Mouse (Mus musculus): ENCODE results near the gene Ppp1r13b. TPM values are rescaled to one million over a fixed set of nuclear protein-coding genes. Genes with fewer than 3 reads are reported as not detected.

Gene Ppp1r13b
- polyA plus RNA-seq, 1 experiment from 2014 or later = 13.6 TPM

DNA sequence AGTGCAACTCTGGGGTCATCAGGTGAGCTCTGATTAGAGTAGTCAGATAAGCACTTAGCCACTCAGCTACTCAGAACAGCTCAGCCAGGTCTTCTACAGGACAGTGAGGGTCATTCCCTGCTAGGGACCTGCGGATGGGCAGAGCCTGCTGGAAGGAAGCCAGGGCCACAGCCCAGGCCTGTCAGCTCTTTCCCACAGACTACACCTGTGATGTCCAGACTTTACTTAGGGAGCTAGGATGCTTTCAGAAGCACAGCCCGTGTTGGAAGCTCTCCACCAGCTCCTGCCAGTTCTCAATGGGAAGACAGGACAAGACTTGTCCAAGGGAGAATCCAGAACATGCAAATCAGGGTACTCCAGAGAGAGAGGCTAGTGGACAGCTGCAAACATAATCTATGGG, 26.1 kb upstream of the Ppp1r13b start:
- Histone ChIP-seq H3K4me3 (ENCODE audit: low read depth, low read length) (no peak overlapping the region), H3K9ac (ENCODE audit: low read depth, low read length) (no peak overlapping the region), H3K27ac (ENCODE audit: low read depth, low read length) (peak overlapping the region; percentile 21; the same call in 1 of the 2 replicates), H3K27me3 (replicated peaks; ENCODE audit: control insufficient read depth, insufficient read depth, low read length) (no peaks in the 10 kb centered on the region), H3K4me2 (replicated peaks; ENCODE audit: low read depth) (peak overlapping the region; percentile 48), H3K36me3 (ENCODE audit: control insufficient read depth, insufficient read depth) (no peaks in the 10 kb centered on the region), H3K4me1 (replicated peaks; ENCODE audit: control insufficient read depth, insufficient read depth, low read length) (peaks cover 25% of the 10 kb centered on the region), H3K9me3 (ENCODE audit: control insufficient read depth) (no peaks in the 10 kb centered on the region)
- no peak for ATAC-seq
- WGBS = 59% methylated on average over 2 of the region's 2 CpGs
- no peak for TF ChIP-seq CTCF (IDR thresholded peaks at IDR 0.05; ENCODE audit: low read depth)

- Histone ChIP-seq H3K9me3 (ENCODE audit: control insufficient read depth) (no peaks in the 10 kb centered on the region), H3K4me2 (replicated peaks; ENCODE audit: low read depth) (peak overlapping the region; percentile 48), H3K4me3 (ENCODE audit: low read depth, low read length) (no peak overlapping the region), H3K9ac (ENCODE audit: low read depth, low read length) (no peak overlapping the region), H3K27ac (ENCODE audit: low read depth, low read length) (peak overlapping the region; percentile 46; the same call in 1 of the 2 replicates), H3K36me3 (ENCODE audit: control insufficient read depth, insufficient read depth) (no peaks in the 10 kb centered on the region), H3K4me1 (replicated peaks; ENCODE audit: control insufficient read depth, insufficient read depth, low read length) (peaks cover 25% of the 10 kb centered on the region), H3K27me3 (replicated peaks; ENCODE audit: control insufficient read depth, insufficient read depth, low read length) (no peaks in the 10 kb centered on the region)
- peak; percentile 52 for ATAC-seq
- TF ChIP-seq CTCF (IDR thresholded peaks at IDR 0.05; ENCODE audit: low read depth) = peak; percentile 33
- 41% methylated on average over 11 of the region's 11 CpGs for WGBS
These were observed 25.3 kb upstream of the Ppp1r13b start for GRCm38 (mm10) chr12:111933032-111933704.

DNA sequence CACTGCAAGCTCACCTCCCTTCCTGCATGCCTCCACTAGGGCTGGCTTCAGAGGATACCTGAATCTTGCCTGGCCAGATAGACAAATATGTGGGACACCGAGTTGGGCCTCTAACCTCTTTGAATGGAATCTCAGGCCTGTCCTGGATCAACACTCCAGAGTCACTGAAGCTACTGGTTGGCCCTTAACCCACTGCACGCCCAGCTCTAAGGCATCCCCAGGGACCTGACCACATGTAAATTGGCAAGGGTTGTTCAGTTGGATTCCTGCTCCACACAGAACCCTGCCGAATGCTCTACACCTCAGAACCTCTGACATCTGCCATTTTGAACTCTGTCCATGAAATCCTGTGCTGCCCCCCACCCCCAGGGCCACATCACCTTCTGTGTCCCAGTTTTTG, 24.6 kb upstream of the Ppp1r13b start:
- whole genome bisulfite sequencing = 71% methylated on average over 3 of the region's 3 CpGs
- Histone ChIP-seq H3K9me3 (ENCODE audit: control insufficient read depth) (no peaks in the 10 kb centered on the region), H3K27me3 (replicated peaks; ENCODE audit: control insufficient read depth, insufficient read depth, low read length) (no peaks in the 10 kb centered on the region), H3K36me3 (ENCODE audit: control insufficient read depth, insufficient read depth) (no peaks in the 10 kb centered on the region), H3K4me3 (ENCODE audit: low read depth, low read length) (no peak overlapping the region), H3K4me2 (replicated peaks; ENCODE audit: low read depth) (no peak overlapping the region), H3K9ac (ENCODE audit: low read depth, low read length) (no peak overlapping the region), H3K27ac (ENCODE audit: low read depth, low read length) (no peak overlapping the region), H3K4me1 (replicated peaks; ENCODE audit: control insufficient read depth, insufficient read depth, low read length) (peaks cover 25% of the 10 kb centered on the region)
- no peak for ATAC-seq
- no peak for TF ChIP-seq CTCF (IDR thresholded peaks at IDR 0.05; ENCODE audit: low read depth)

DNA sequence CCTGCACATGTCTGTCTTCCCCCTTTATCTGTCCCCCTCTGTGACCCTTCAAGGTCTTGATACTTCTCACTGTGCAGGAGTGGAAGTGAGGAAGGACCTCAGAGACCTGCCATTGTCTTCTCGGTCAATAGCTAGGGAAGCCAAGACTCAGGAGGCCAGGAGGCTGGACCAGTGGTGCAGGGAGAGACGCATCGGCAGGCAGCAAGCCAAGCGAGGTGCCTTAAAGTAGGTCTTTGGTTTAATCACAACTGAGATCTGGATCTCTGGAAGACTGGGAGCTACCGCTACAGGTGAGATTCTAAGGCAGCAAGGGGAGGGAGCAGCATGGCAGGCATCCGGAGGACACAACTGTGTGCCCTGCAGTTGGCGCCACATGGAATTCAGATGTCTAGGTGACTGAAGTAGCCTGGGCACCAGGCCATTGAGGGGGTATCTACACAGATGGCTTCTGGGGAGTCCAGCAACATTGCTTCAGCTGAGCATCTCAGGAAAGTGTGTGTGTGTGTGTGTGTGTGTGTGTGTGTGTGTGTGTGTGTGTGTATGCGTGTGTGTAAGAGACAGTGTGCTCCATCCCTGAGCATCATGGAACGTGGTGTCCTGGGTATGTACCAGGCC, 23.6 kb upstream of the Ppp1r13b start:
- no peak overlapping the region for H3K9ac ChIP-seq (ENCODE audit: low read depth, low read length)
- H3K27me3 ChIP-seq (replicated peaks; ENCODE audit: control insufficient read depth, insufficient read depth, low read length) = no peaks in the 10 kb centered on the region
- no peak for ATAC-seq
- H3K27ac ChIP-seq (ENCODE audit: low read depth, low read length) = no peak overlapping the region
- TF ChIP-seq CTCF (IDR thresholded peaks at IDR 0.05; ENCODE audit: low read depth) = no peak
- H3K36me3 ChIP-seq (ENCODE audit: control insufficient read depth, insufficient read depth) = no peaks in the 10 kb centered on the region
- peaks cover 19% of the 10 kb centered on the region for H3K4me1 ChIP-seq (replicated peaks; ENCODE audit: control insufficient read depth, insufficient read depth, low read length)
- H3K9me3 ChIP-seq (ENCODE audit: control insufficient read depth) = no peaks in the 10 kb centered on the region
- H3K4me3 ChIP-seq (ENCODE audit: low read depth, low read length) = no peak overlapping the region
- WGBS = 86% methylated on average over 9 of the region's 9 CpGs
- no peak overlapping the region for H3K4me2 ChIP-seq (replicated peaks; ENCODE audit: low read depth)

- Histone ChIP-seq H3K4me2 (replicated peaks; ENCODE audit: low read depth) (no peak overlapping the region), H3K9me3 (ENCODE audit: control insufficient read depth) (no peaks in the 10 kb centered on the region), H3K27me3 (replicated peaks; ENCODE audit: control insufficient read depth, insufficient read depth, low read length) (no peaks in the 10 kb centered on the region), H3K4me1 (replicated peaks; ENCODE audit: control insufficient read depth, insufficient read depth, low read length) (peaks cover 9% of the 10 kb centered on the region; the same call in 1 of the 2 replicates), H3K9ac (ENCODE audit: low read depth, low read length) (no peak overlapping the region), H3K27ac (ENCODE audit: low read depth, low read length) (no peak overlapping the region), H3K4me3 (ENCODE audit: low read depth, low read length) (no peak overlapping the region), H3K36me3 (ENCODE audit: control insufficient read depth, insufficient read depth) (no peaks in the 10 kb centered on the region)
- ATAC-seq = no peak
- 79% methylated on average over 18 of the region's 18 CpGs for WGBS
- no peak for TF ChIP-seq CTCF (IDR thresholded peaks at IDR 0.05; ENCODE audit: low read depth)
These were observed 20.6 kb upstream of the Ppp1r13b start for GRCm38 (mm10) chr12:111928411-111928966.

- ATAC-seq = peak; percentile 32; the same call in 1 of the 2 replicates
- no peak overlapping the region for H3K27ac ChIP-seq (ENCODE audit: low read depth, low read length)
- TF ChIP-seq CTCF (IDR thresholded peaks at IDR 0.05; ENCODE audit: low read depth) = no peak
- H3K4me2 ChIP-seq (replicated peaks; ENCODE audit: low read depth) = no peak overlapping the region
- H3K9ac ChIP-seq (ENCODE audit: low read depth, low read length) = no peak overlapping the region
- no peaks in the 10 kb centered on the region for H3K9me3 ChIP-seq (ENCODE audit: control insufficient read depth)
- H3K27me3 ChIP-seq (replicated peaks; ENCODE audit: control insufficient read depth, insufficient read depth, low read length) = no peaks in the 10 kb centered on the region
- H3K4me1 ChIP-seq (replicated peaks; ENCODE audit: control insufficient read depth, insufficient read depth, low read length) = no peaks in the 10 kb centered on the region
- H3K36me3 ChIP-seq (ENCODE audit: control insufficient read depth, insufficient read depth) = no peaks in the 10 kb centered on the region
- H3K4me3 ChIP-seq (ENCODE audit: low read depth, low read length) = no peak overlapping the region
- WGBS = 57% methylated on average over 1 of the region's 1 CpGs
These were observed 19.4 kb upstream of the Ppp1r13b start for GRCm38 (mm10) chr12:111927338-111927737.
